Mouse (Mus musculus) heart, embryonic 16.5 days (tissue): ENCODE measurements around the gene Adgrb3. TPM values are rescaled to one million over a fixed set of nuclear protein-coding genes. Genes with fewer than 3 reads are reported as not detected.

Experiments used
- ATAC-seq: fragments of 200-750 bp; cut with Nextera tagmentation; replicated peaks from 2 replicates; pipeline ENCODE4 v1.8.0; 2017; ENCODE audit warnings: moderate number of reproducible peaks; ENCODE audit not compliant: insufficient read depth, low FRiP score; ENCODE audit errors: extremely low read depth
- H3K27ac ChIP-seq: fragments of 300-500 bp; sonication (generic); 2 replicates; pipeline ENCODE4 v1.5.1; 2014; ENCODE audit warnings: mild to moderate bottlenecking, low read length, control low read depth, moderate library complexity
- H3K27me3 ChIP-seq: fragments of 300-500 bp; sonication (generic); 2 replicates; pipeline ENCODE4 v1.6.1; 2014; ENCODE audit warnings: low read length, mixed read lengths; ENCODE audit not compliant: control insufficient read depth, insufficient read depth
- H3K36me3 ChIP-seq: fragments of 300-500 bp; sonication (generic); 2 replicates; pipeline ENCODE4 v1.6.1; 2014; ENCODE audit not compliant: control insufficient read depth, insufficient read depth
- H3K4me1 ChIP-seq: fragments of 300-500 bp; sonication (generic); 2 replicates; pipeline ENCODE4 v1.6.1; 2014; ENCODE audit warnings: low read length, mixed read lengths; ENCODE audit not compliant: control insufficient read depth, insufficient read depth
- H3K4me2 ChIP-seq: fragments of 300-500 bp; sonication (generic); 2 replicates; pipeline ENCODE4 v1.6.1; 2014; ENCODE audit warnings: low read depth, mild to moderate bottlenecking, control low read depth, low read length
- H3K4me3 ChIP-seq: fragments of 300-500 bp; sonication (generic); 2 replicates; pipeline ENCODE4 v1.5.1; 2014; ENCODE audit warnings: mild to moderate bottlenecking, control low read depth, low read length
- H3K9ac ChIP-seq: fragments of 300-500 bp; sonication (generic); 2 replicates; pipeline ENCODE4 v1.6.1; 2014; ENCODE audit warnings: low read length, control low read depth
- H3K9me3 ChIP-seq: fragments of 300-500 bp; sonication (generic); replicated peaks from 2 replicates; pipeline ENCODE4 v1.6.1; 2016; ENCODE audit warnings: low read length; ENCODE audit not compliant: control insufficient read depth
- WGBS: fragments of 180-500 bp; shearing (Covaris S2); extraction: QIAGEN DNeasy Blood & Tissue Kit; methylation state at CpG from one replicate; pipeline ENCODE4 v1.1.7; 2014; 5-methylcytosine and 5-hydroxymethylcytosine counted together
- polyA plus RNA-seq: library from polyadenylated mRNA; unstranded; fragments of >200 nt; fragmentation: Nextera tagmentation; extraction: Ambion mirVana; gene quantifications from 2 replicates; pipeline ENCODE4 v1.2.1, GENCODE M21; 2015

Adgrb3 gene
- polyA plus RNA-seq = 0.29 and 0.33 TPM in 2 replicates

- H3K4me1 ChIP-seq = no peaks in the 10 kb centered on the region; the same call in 1 of the 2 replicates
- H3K4me2 ChIP-seq = peak within 1 kb of the TSS; percentile 94
- ATAC-seq = no peak
- no peaks in the 10 kb centered on the region for H3K9me3 ChIP-seq
- peaks cover 39% of the 10 kb centered on the region for H3K27me3 ChIP-seq
- H3K9ac ChIP-seq = peak within 1 kb of the TSS; percentile 41; the same call in 1 of the 2 replicates
- H3K27ac ChIP-seq = no peak within 1 kb of the TSS
- peak within 1 kb of the TSS; percentile 61 for H3K4me3 ChIP-seq
- WGBS = 4% methylated on average over 31 of the region's 32 CpGs
- no peaks in the 10 kb centered on the region for H3K36me3 ChIP-seq
Observed at GRCm38 (mm10) chr1:25828971-25829920, at the start of gene Adgrb3. Gene Adgrb3 (minus strand): TSS chr1:25829707.

DNA sequence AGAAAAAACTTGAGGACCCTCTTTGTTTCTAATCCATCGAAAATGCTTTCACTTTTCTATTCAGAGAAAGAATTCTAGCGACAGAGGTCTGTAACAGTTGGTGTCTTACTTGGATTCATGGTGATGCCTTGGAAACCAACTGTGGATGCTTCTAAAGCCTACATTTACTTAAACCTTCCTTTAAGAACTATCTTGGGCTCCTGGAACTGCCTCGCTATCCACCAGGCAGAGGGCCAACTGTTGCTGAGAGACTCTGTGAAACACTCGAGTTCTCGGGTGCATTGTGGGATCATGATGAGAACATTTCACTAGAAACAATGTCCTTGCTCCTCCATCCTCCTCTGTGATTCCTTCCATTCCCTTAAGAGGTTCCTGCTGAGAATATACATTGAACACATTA lies 48.0 kb upstream of the Adgrb3 start:
- ATAC-seq = no peak
- Histone ChIP-seq H3K9me3 (no peaks in the 10 kb centered on the region), H3K4me1 (no peaks in the 10 kb centered on the region), H3K4me3 (no peak overlapping the region), H3K27me3 (no peaks in the 10 kb centered on the region), H3K4me2 (no peak overlapping the region), H3K36me3 (no peaks in the 10 kb centered on the region), H3K27ac (no peak overlapping the region), H3K9ac (no peak overlapping the region)
- WGBS = 80% methylated on average over 5 of the region's 5 CpGs

- H3K27me3 ChIP-seq = no peaks in the 10 kb centered on the region
- no peak overlapping the region for H3K9ac ChIP-seq
- H3K4me2 ChIP-seq = no peak overlapping the region
- H3K4me3 ChIP-seq = no peak overlapping the region
- no peaks in the 10 kb centered on the region for H3K36me3 ChIP-seq
- 81% methylated on average over 2 of the region's 2 CpGs for WGBS
- no peaks in the 10 kb centered on the region for H3K4me1 ChIP-seq
- no peaks in the 10 kb centered on the region for H3K9me3 ChIP-seq
- no peak overlapping the region for H3K27ac ChIP-seq
- no peak for ATAC-seq
Observed at GRCm38 (mm10) chr1:25857473-25857872, 28.0 kb upstream of the Adgrb3 start.

GRCm38 (mm10) chr1:25854451-25854978 lies 25.0 kb upstream of the Adgrb3 start:
- H3K36me3 ChIP-seq = no peaks in the 10 kb centered on the region
- no peaks in the 10 kb centered on the region for H3K9me3 ChIP-seq
- WGBS = 49% methylated on average over 2 of the region's 2 CpGs
- no peak overlapping the region for H3K27ac ChIP-seq
- H3K4me2 ChIP-seq = no peak overlapping the region
- ATAC-seq = no peak
- H3K9ac ChIP-seq = no peak overlapping the region
- H3K4me3 ChIP-seq = no peak overlapping the region
- H3K4me1 ChIP-seq = no peaks in the 10 kb centered on the region
- H3K27me3 ChIP-seq = no peaks in the 10 kb centered on the region

GRCm38 (mm10) chr1:25832260-25832659 lies 2.8 kb upstream of the Adgrb3 start:
- WGBS = 63% methylated on average over 6 of the region's 6 CpGs
- Histone ChIP-seq H3K4me1 (no peaks in the 10 kb centered on the region; the same call in 1 of the 2 replicates), H3K27ac (no peak overlapping the region), H3K9me3 (no peaks in the 10 kb centered on the region), H3K9ac (no peak overlapping the region), H3K4me3 (no peak overlapping the region), H3K4me2 (no peak overlapping the region), H3K36me3 (no peaks in the 10 kb centered on the region), H3K27me3 (peaks cover 38% of the 10 kb centered on the region)
- ATAC-seq = no peak

DNA sequence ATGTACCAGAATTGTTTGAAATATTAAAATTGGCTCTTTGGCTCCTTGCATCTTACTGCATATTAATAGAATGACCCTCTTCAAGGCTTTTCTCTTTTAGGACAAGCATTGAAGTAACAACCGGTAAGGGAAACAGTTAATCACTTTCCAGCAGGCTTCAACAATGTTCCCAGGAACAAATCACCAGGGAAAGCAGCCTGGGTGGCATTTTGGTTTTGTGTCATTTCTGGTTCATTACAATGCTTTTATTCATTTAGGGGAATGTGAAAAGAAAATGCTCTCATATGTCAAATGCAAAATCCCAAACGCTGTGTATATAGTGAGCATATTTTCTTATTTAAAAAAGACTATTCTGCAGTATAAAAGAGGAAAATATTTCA lies 2.0 kb upstream of the Adgrb3 start:
- H3K9me3 ChIP-seq = no peaks in the 10 kb centered on the region
- no peak for ATAC-seq
- no peaks in the 10 kb centered on the region; the same call in 1 of the 2 replicates for H3K4me1 ChIP-seq
- 55% methylated on average over 2 of the region's 2 CpGs for WGBS
- no peak overlapping the region for H3K4me3 ChIP-seq
- no peak overlapping the region for H3K4me2 ChIP-seq
- no peak overlapping the region for H3K9ac ChIP-seq
- H3K27me3 ChIP-seq = peaks cover 39% of the 10 kb centered on the region
- no peak overlapping the region for H3K27ac ChIP-seq
- H3K36me3 ChIP-seq = no peaks in the 10 kb centered on the region

DNA sequence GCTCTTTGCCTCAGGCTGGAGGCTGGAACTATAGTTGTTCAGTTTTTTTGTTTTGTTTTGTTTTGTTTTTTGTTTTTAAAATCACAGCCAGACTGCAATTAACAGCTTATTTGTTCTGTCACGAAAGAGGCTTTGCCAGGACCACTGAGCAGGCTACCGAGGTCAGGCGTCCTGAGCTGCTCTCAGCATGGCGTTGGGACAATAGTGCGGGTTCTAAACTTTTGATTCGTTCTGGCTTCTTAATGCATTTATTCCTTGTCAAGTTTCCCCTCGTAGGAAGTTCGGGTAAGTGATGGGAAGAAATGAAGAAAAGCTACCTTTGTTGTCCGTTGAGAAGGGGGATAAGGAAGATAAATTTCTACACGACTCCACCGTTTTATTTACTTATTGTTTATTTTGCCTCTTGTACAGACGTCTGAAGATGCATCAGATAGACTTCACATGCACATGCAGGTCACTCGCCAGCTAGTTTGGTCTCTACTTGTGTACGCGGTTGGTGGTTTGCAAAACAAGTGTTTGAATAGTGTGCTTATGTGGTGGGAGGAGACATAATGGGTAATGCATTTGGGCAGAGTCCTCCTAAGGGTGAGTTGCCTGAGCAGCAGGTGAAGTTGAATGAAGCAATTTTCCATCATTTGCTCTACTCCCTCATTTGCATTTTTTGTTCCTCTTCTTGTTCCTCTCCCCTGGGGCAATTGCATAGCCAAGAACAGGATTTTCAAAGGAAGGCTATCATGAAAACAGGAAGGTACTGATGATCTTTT lies 1.4 kb upstream of the Adgrb3 start:
- peak overlapping the region; percentile 61 for H3K4me3 ChIP-seq
- no peak overlapping the region for H3K27ac ChIP-seq
- H3K4me1 ChIP-seq = no peaks in the 10 kb centered on the region; the same call in 1 of the 2 replicates
- no peaks in the 10 kb centered on the region for H3K9me3 ChIP-seq
- H3K9ac ChIP-seq = no peak overlapping the region
- peaks cover 39% of the 10 kb centered on the region for H3K27me3 ChIP-seq
- H3K4me2 ChIP-seq = peak overlapping the region; percentile 94
- no peaks in the 10 kb centered on the region for H3K36me3 ChIP-seq
- 14% methylated on average over 15 of the region's 15 CpGs for WGBS
- ATAC-seq = no peak

DNA sequence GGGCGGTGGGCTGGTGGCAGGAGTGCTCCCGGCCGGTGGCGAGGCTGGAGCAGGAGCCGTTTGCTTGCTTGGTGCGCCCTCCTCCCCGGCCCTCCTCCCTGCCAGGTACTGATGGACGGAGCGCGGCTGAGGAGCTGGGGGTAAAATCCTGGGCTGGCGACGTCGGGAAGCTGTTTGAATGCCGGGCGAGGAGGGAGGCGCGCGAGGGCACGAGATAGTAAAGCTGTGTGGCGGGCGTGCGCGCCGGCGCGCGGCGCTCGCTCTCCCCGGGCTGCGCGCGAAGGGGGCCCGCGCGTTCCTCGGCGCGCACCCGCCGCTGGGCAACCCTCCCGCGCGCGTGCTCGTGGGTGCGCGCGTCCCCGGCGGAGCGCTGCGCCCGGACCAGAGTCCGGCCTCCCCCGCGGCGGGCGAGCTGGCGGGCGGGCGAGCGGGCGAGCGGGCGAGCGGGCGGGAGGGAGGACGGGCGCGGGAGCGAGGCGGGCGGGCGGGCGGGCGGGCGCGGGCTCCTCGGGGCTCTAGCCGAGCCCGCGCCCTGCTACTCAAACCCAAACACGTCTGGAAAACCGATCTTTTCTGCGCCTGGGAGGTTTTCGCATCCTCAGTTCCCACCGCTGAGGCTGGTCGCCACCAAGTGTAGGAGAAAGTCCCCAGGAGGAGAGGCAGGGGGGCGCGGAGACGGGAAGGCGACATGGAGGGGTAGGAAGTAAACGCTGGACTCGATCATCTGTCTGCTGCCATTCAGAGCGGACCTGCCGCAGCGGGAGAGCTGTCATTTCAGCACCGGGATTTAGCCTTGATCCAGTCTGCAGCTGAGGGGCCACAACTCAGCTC lies 629 bp upstream of the Adgrb3 start:
- Histone ChIP-seq H3K9ac (peak overlapping the region; percentile 41; the same call in 1 of the 2 replicates), H3K9me3 (no peaks in the 10 kb centered on the region), H3K4me3 (peak overlapping the region; percentile 61), H3K27ac (no peak overlapping the region), H3K27me3 (peaks cover 39% of the 10 kb centered on the region), H3K4me2 (peak overlapping the region; percentile 94), H3K36me3 (no peaks in the 10 kb centered on the region), H3K4me1 (no peaks in the 10 kb centered on the region; the same call in 1 of the 2 replicates)
- WGBS = under 1% methylated on average over 37 of the region's 99 CpGs
- peak; percentile 58; the same call in 1 of the 2 replicates for ATAC-seq
